In genomic region chr11:82380606-82381202, GRCm38 (mm10) we compare ENCODE assay signal across 10 mouse cellular contexts. TPM values are rescaled to one million over a fixed set of nuclear protein-coding genes. Genes with fewer than 3 reads are reported as not detected.
DNase-seq lines count a peak whose midpoint lies in the region; ATAC-seq and TF ChIP-seq lines count a peak whose summit lies in the region.
"Had no signal": no experiment of that assay in that cellular context is flagged by ENCODE, and none has a peak within 500 bp of the region (broad histone marks: within the 10 kb centered on the region; RNA-seq: fewer than 3 reads in every experiment).

No protein-coding gene starts in this region.

- no peak for ATAC-seq in kidney, postnatal 0 days (replicated peaks; ENCODE audit: low FRiP score, low read depth)
- no peak for ATAC-seq in kidney, embryonic 14.5 days (ENCODE audit: low FRiP score, low TSS enrichment)
- peak; percentile 85 for ATAC-seq in midbrain, embryonic 12.5 days (ENCODE audit: low FRiP score, low read depth)
- ATAC-seq in granulocyte monocyte progenitor cell, adult 5-6 weeks (replicated peaks; ENCODE audit: poor library complexity, severe bottlenecking) = no peak

- no peak overlapping the region for H3K27ac ChIP-seq in kidney, postnatal 0 days
- H3K27ac ChIP-seq in kidney, embryonic 14.5 days (ENCODE audit: low read depth, low read length) = no peak overlapping the region
- H3K27ac ChIP-seq in midbrain, embryonic 12.5 days (replicated peaks) = no peak overlapping the region

- no peak overlapping the region for H3K4me3 ChIP-seq in kidney, postnatal 0 days (replicated peaks; ENCODE audit: low read depth, low read length)
- no peak overlapping the region for H3K4me3 ChIP-seq in kidney, embryonic 14.5 days (ENCODE audit: low read length)
- no peak overlapping the region for H3K4me3 ChIP-seq in midbrain, embryonic 12.5 days
- H3K4me3 ChIP-seq: erythroblast, embryonic 14.5 days had no signal

- no peaks in the 10 kb centered on the region for H3K4me1 ChIP-seq in kidney, postnatal 0 days (replicated peaks; ENCODE audit: insufficient read depth, low read length)
- no peaks in the 10 kb centered on the region for H3K4me1 ChIP-seq in kidney, embryonic 14.5 days (ENCODE audit: control insufficient read depth, insufficient read depth, low read length)
- peaks cover 16% of the 10 kb centered on the region for H3K4me1 ChIP-seq in midbrain, embryonic 12.5 days

- peak; percentile 20 for DNase-seq in kidney, postnatal 0 days (ENCODE audit: low spot score)
- peak; percentile 79 for DNase-seq in right cerebral cortex, postnatal 4 days
- DNase-seq in right cerebral cortex, postnatal 25 days = no peak
- no peak for DNase-seq in frontal cortex, postnatal 25 days (ENCODE audit: low spot score in 2 of 2)
- DNase-seq: heart, adult 18-20 months; lung, adult 2 months had no signal

- TF ChIP-seq CTCF in kidney, postnatal 0 days (IDR thresholded peaks at IDR 0.05; ENCODE audit: low read depth) = no peak

- peaks cover 12% of the 10 kb centered on the region for H3K27me3 ChIP-seq in kidney, postnatal 0 days (ENCODE audit: insufficient read depth, low read length)
- H3K27me3 ChIP-seq in kidney, embryonic 14.5 days (ENCODE audit: control insufficient read depth, insufficient read depth, low read length) = peaks cover 37% of the 10 kb centered on the region
- H3K27me3 ChIP-seq in midbrain, embryonic 12.5 days = peaks cover 39% of the 10 kb centered on the region

- H3K4me2 ChIP-seq in kidney, postnatal 0 days (ENCODE audit: low read length) = no peak overlapping the region
- H3K4me2 ChIP-seq in kidney, embryonic 14.5 days (replicated peaks; ENCODE audit: low read depth, low read length) = no peak overlapping the region
- H3K4me2 ChIP-seq in midbrain, embryonic 12.5 days (replicated peaks) = no peak overlapping the region

- H3K9ac ChIP-seq in kidney, postnatal 0 days (ENCODE audit: low read depth, low read length) = no peak overlapping the region
- no peak overlapping the region for H3K9ac ChIP-seq in kidney, embryonic 14.5 days (ENCODE audit: low read depth, low read length)
- no peak overlapping the region for H3K9ac ChIP-seq in midbrain, embryonic 12.5 days (replicated peaks)

- H3K9me3 ChIP-seq in kidney, postnatal 0 days (replicated peaks; ENCODE audit: low read length) = no peaks in the 10 kb centered on the region
- no peaks in the 10 kb centered on the region for H3K9me3 ChIP-seq in kidney, embryonic 14.5 days (ENCODE audit: control insufficient read depth, low read length)
- H3K9me3 ChIP-seq in midbrain, embryonic 12.5 days = no peaks in the 10 kb centered on the region

- WGBS in kidney, postnatal 0 days = 48% methylated on average over 3 of the region's 3 CpGs
- 37% methylated on average over 3 of the region's 3 CpGs for WGBS in kidney, embryonic 14.5 days
- 49% methylated on average over 3 of the region's 3 CpGs for WGBS in midbrain, embryonic 12.5 days

- no peaks in the 10 kb centered on the region for H3K36me3 ChIP-seq in kidney, postnatal 0 days (ENCODE audit: insufficient read depth, low read length)
- no peaks in the 10 kb centered on the region for H3K36me3 ChIP-seq in kidney, embryonic 14.5 days (ENCODE audit: control insufficient read depth, insufficient read depth, low read length)
- no peaks in the 10 kb centered on the region for H3K36me3 ChIP-seq in midbrain, embryonic 12.5 days

RNA-seq across cellular contexts. Expression of gene Tmem132e, which starts 8.0 kb away (rescaled TPM):
- 0.18 and 0.31 TPM in 2 replicates for polyA plus RNA-seq in kidney, postnatal 0 days (2015; fragmentation: Nextera tagmentation; extraction: Ambion mirVana)
- polyA plus RNA-seq in kidney, embryonic 14.5 days (2014; fragmentation: Nextera tagmentation; extraction: Ambion mirVana) = 0.29 and 0.37 TPM in 2 replicates
- 1.0 and 1.4 TPM in 2 replicates for polyA plus RNA-seq in midbrain, embryonic 12.5 days (2016; fragmentation: Nextera tagmentation; extraction: Ambion mirVana)
- not detected in 2 replicates for total RNA-seq in granulocyte monocyte progenitor cell, adult 5-6 weeks (2014; fragmentation: Nextera tagmentation)
- total RNA-seq in granulocyte monocyte progenitor cell, adult 5-6 weeks (2017) = not detected in 2 replicates
- polyA plus RNA-seq: erythroblast, embryonic 14.5 days had no signal

Comparison
In these comparisons a context has a peak if more than half of its experiments do, and no peak if none do; other contexts are left out.
1. DNase-seq: peak in kidney, postnatal 0 days (single experiment) and right cerebral cortex, postnatal 4 days (single experiment); none in right cerebral cortex, postnatal 25 days (single experiment) and frontal cortex, postnatal 25 days (0 of 2).